Mouse (Mus musculus): ENCODE results near the gene Trip12. TPM values are rescaled to one million over a fixed set of nuclear protein-coding genes. Genes with fewer than 3 reads are reported as not detected.

Gene Trip12
- polyA plus RNA-seq, 1 experiment from 2014 or later: 59.9 TPM

GRCm38 (mm10) chr1:84872105-84872504 lies 31.8 kb upstream of the Trip12 start:
- Histone ChIP-seq H3K9me3 (no peaks in the 10 kb centered on the region), H3K4me2 (no peak overlapping the region), H3K27ac (no peak overlapping the region), H3K36me3 (no peaks in the 10 kb centered on the region), H3K9ac (no peak overlapping the region), H3K27me3 (no peaks in the 10 kb centered on the region), H3K4me1 (replicated peaks) (no peaks in the 10 kb centered on the region), H3K4me3 (no peak overlapping the region)
- no peak for ATAC-seq (ENCODE audit: low FRiP score)
- 23% methylated on average over 3 of the region's 3 CpGs for WGBS

- 74% methylated on average over 6 of the region's 6 CpGs for WGBS
- no peaks in the 10 kb centered on the region for H3K4me1 ChIP-seq (replicated peaks)
- H3K9me3 ChIP-seq: no peaks in the 10 kb centered on the region
- no peak overlapping the region for H3K4me2 ChIP-seq
- no peak for ATAC-seq (ENCODE audit: low FRiP score)
- H3K27ac ChIP-seq: no peak overlapping the region
- H3K27me3 ChIP-seq: no peaks in the 10 kb centered on the region
- no peak overlapping the region for H3K4me3 ChIP-seq
- H3K36me3 ChIP-seq: no peaks in the 10 kb centered on the region
- H3K9ac ChIP-seq: no peak overlapping the region
These were observed 30.8 kb upstream of the Trip12 start for GRCm38 (mm10) chr1:84871131-84871530.

- Histone ChIP-seq H3K4me1 (replicated peaks) (no peaks in the 10 kb centered on the region), H3K36me3 (no peaks in the 10 kb centered on the region), H3K9me3 (no peaks in the 10 kb centered on the region), H3K27ac (no peak overlapping the region), H3K9ac (no peak overlapping the region), H3K4me2 (no peak overlapping the region), H3K4me3 (no peak overlapping the region), H3K27me3 (no peaks in the 10 kb centered on the region)
- WGBS: 56% methylated on average over 7 of the region's 7 CpGs
- ATAC-seq (ENCODE audit: low FRiP score): no peak
These were observed 29.2 kb upstream of the Trip12 start for GRCm38 (mm10) chr1:84869498-84869897.

- no peaks in the 10 kb centered on the region for H3K4me1 ChIP-seq (replicated peaks)
- no peak overlapping the region for H3K4me3 ChIP-seq
- H3K9ac ChIP-seq: no peak overlapping the region
- no peaks in the 10 kb centered on the region for H3K9me3 ChIP-seq
- ATAC-seq (ENCODE audit: low FRiP score): no peak
- H3K27me3 ChIP-seq: no peaks in the 10 kb centered on the region
- H3K36me3 ChIP-seq: no peaks in the 10 kb centered on the region
- WGBS: 76% methylated on average over 4 of the region's 4 CpGs
- no peak overlapping the region for H3K27ac ChIP-seq
- H3K4me2 ChIP-seq: no peak overlapping the region
These were observed 28.5 kb upstream of the Trip12 start for GRCm38 (mm10) chr1:84868841-84869240.

- Histone ChIP-seq H3K36me3 (no peaks in the 10 kb centered on the region), H3K27ac (no peak overlapping the region), H3K9me3 (no peaks in the 10 kb centered on the region), H3K4me2 (no peak overlapping the region), H3K9ac (no peak overlapping the region), H3K4me1 (replicated peaks) (no peaks in the 10 kb centered on the region), H3K4me3 (no peak overlapping the region), H3K27me3 (no peaks in the 10 kb centered on the region)
- ATAC-seq (ENCODE audit: low FRiP score): no peak
These were observed 28.0 kb upstream of the Trip12 start for GRCm38 (mm10) chr1:84868311-84868710.

- H3K4me2 ChIP-seq: no peak overlapping the region
- 90% methylated on average over 3 of the region's 3 CpGs for WGBS
- H3K27ac ChIP-seq: no peak overlapping the region
- H3K9ac ChIP-seq: no peak overlapping the region
- no peak for ATAC-seq (ENCODE audit: low FRiP score)
- H3K36me3 ChIP-seq: no peaks in the 10 kb centered on the region
- no peaks in the 10 kb centered on the region for H3K4me1 ChIP-seq (replicated peaks)
- no peak overlapping the region for H3K4me3 ChIP-seq
- no peaks in the 10 kb centered on the region for H3K27me3 ChIP-seq
- no peaks in the 10 kb centered on the region for H3K9me3 ChIP-seq
These were observed 26.5 kb upstream of the Trip12 start for GRCm38 (mm10) chr1:84866706-84867230.

- WGBS: 89% methylated on average over 6 of the region's 6 CpGs
- Histone ChIP-seq H3K9me3 (no peaks in the 10 kb centered on the region), H3K36me3 (no peaks in the 10 kb centered on the region), H3K27me3 (no peaks in the 10 kb centered on the region), H3K9ac (no peak overlapping the region), H3K4me3 (no peak overlapping the region), H3K27ac (no peak overlapping the region), H3K4me1 (replicated peaks) (no peaks in the 10 kb centered on the region), H3K4me2 (no peak overlapping the region)
- no peak for ATAC-seq (ENCODE audit: low FRiP score)
These were observed 25.9 kb upstream of the Trip12 start for GRCm38 (mm10) chr1:84866231-84866630.

GRCm38 (mm10) chr1:84864645-84865044 lies 24.3 kb upstream of the Trip12 start:
- Histone ChIP-seq H3K36me3 (no peaks in the 10 kb centered on the region), H3K9ac (no peak overlapping the region), H3K9me3 (no peaks in the 10 kb centered on the region), H3K4me3 (no peak overlapping the region), H3K4me2 (no peak overlapping the region), H3K27me3 (no peaks in the 10 kb centered on the region), H3K27ac (no peak overlapping the region), H3K4me1 (replicated peaks) (no peaks in the 10 kb centered on the region)
- 76% methylated on average over 2 of the region's 2 CpGs for WGBS
- no peak for ATAC-seq (ENCODE audit: low FRiP score)

GRCm38 (mm10) chr1:84861255-84861630 lies 20.9 kb upstream of the Trip12 start:
- Histone ChIP-seq H3K9me3 (no peaks in the 10 kb centered on the region), H3K9ac (no peak overlapping the region), H3K4me2 (no peak overlapping the region), H3K4me1 (replicated peaks) (no peaks in the 10 kb centered on the region), H3K27me3 (no peaks in the 10 kb centered on the region), H3K27ac (no peak overlapping the region), H3K4me3 (no peak overlapping the region), H3K36me3 (no peaks in the 10 kb centered on the region)
- 61% methylated on average over 1 of the region's 1 CpGs for WGBS
- no peak for ATAC-seq (ENCODE audit: low FRiP score)

- Histone ChIP-seq H3K9me3 (no peaks in the 10 kb centered on the region), H3K9ac (no peak overlapping the region), H3K36me3 (no peaks in the 10 kb centered on the region), H3K27me3 (no peaks in the 10 kb centered on the region), H3K4me1 (replicated peaks) (no peaks in the 10 kb centered on the region), H3K27ac (no peak overlapping the region), H3K4me3 (no peak overlapping the region), H3K4me2 (no peak overlapping the region)
- ATAC-seq (ENCODE audit: low FRiP score): no peak
- WGBS: 87% methylated on average over 10 of the region's 10 CpGs
These were observed 20.3 kb upstream of the Trip12 start for GRCm38 (mm10) chr1:84860360-84861254.

GRCm38 (mm10) chr1:84859597-84859996 lies 19.3 kb upstream of the Trip12 start:
- Histone ChIP-seq H3K4me1 (replicated peaks) (no peaks in the 10 kb centered on the region), H3K27me3 (no peaks in the 10 kb centered on the region), H3K36me3 (no peaks in the 10 kb centered on the region), H3K4me2 (no peak overlapping the region), H3K9me3 (no peaks in the 10 kb centered on the region), H3K4me3 (no peak overlapping the region), H3K9ac (no peak overlapping the region), H3K27ac (no peak overlapping the region)
- 92% methylated on average over 6 of the region's 6 CpGs for WGBS
- ATAC-seq (ENCODE audit: low FRiP score): no peak

GRCm38 (mm10) chr1:84855756-84856155 lies 15.4 kb upstream of the Trip12 start:
- no peaks in the 10 kb centered on the region for H3K36me3 ChIP-seq
- H3K4me2 ChIP-seq: no peak overlapping the region
- no peak overlapping the region for H3K27ac ChIP-seq
- H3K27me3 ChIP-seq: no peaks in the 10 kb centered on the region
- no peak for ATAC-seq (ENCODE audit: low FRiP score)
- no peaks in the 10 kb centered on the region for H3K4me1 ChIP-seq (replicated peaks)
- H3K9ac ChIP-seq: no peak overlapping the region
- 70% methylated on average over 2 of the region's 2 CpGs for WGBS
- no peaks in the 10 kb centered on the region for H3K9me3 ChIP-seq
- no peak overlapping the region for H3K4me3 ChIP-seq

GRCm38 (mm10) chr1:84854966-84855365 lies 14.7 kb upstream of the Trip12 start:
- Histone ChIP-seq H3K36me3 (no peaks in the 10 kb centered on the region), H3K4me3 (no peak overlapping the region), H3K27me3 (no peaks in the 10 kb centered on the region), H3K9ac (no peak overlapping the region), H3K9me3 (no peaks in the 10 kb centered on the region), H3K27ac (no peak overlapping the region), H3K4me1 (replicated peaks) (no peaks in the 10 kb centered on the region), H3K4me2 (no peak overlapping the region)
- WGBS: 86% methylated on average over 2 of the region's 2 CpGs
- ATAC-seq (ENCODE audit: low FRiP score): no peak

Data from hindbrain, embryonic 13.5 days (tissue).